Mouse (Mus musculus): Measurements from ENCODE around the gene Stard7.
"Not testable (repeated sequence)": the region's sequence is repeated elsewhere in the genome, so short reads cannot be mapped to it uniquely, and the experiment has no call there.

Stard7 gene

DNA sequence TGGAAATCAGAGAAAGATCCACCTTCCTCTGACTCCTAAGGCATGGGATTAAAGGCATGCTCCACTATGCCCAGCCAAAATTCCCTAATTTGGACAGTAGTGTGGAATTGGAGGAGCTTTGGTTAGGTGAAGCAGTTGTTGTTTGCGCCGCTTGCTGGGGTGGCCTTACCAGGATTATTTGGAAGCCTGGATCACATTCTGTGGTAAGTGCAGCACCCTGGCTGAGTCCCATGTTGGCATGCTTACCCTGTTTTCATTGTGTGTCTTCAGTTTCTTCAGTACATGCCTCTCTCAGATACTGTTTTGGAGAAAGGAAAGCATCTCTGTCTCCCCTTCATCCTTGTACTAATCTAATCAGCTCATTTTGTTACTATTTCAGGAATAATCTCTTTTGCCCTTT is 4.6 kb downstream of the Stard7 start:
- no peak for DNase-seq (ENCODE audit: low read depth)

DNA sequence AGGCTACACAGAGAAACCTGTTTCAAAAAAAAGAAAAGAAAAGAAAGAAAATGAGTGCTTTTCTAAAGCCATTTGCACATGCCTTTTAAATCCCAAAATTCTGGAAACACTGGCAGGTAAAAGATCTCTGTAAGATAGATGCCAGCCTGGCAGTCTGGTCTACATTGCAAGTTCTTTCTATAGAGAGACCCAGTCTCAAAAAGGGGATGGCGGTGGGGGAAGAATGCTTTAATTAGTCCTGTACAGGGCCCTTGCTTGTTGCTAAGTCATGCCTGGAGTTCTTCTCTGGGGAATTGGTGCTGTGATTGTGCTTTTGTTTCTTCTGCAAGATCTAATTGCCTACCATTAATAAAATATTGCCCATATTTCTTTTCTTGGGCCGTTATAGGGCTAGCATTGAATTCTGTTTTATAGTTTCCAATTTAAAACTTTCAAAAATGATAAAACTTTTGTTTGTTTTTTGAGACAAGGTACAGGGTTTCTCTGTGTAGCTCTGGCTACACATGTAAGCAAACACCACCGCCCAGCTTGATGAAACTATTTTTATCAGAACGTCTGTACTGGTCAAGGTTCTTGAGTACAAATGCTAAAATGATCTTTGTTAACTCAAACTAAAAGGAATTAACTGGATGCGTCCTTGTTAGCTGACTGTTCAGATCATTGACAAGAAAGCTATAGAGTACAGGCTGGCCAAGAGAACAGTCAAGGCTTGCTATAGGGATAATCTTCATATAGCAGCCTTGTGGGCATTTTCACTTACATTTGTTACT is 5.7 kb downstream of the Stard7 start:
- no peak for DNase-seq (ENCODE audit: low read depth)

DNA sequence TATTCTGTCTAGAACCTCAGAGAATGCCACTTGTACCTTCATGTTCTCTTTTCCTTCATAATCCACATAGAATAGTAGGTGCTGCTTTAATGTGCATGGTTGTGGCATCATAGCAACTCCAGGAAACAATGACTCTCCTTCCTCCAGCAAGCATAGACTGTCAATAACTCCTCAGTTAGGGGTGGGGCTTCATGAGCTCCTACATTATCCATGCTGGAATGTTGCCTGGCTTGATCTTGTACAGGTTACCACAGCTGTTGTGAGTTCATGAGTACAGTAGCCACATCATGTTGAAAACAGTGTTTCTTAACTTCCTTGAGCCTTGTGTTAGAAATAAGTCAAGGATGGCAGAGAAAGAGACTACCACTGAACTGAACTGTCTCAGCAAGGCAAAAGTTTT is 8.1 kb downstream of the Stard7 start:
- no peak for DNase-seq (ENCODE audit: low read depth)

DNA sequence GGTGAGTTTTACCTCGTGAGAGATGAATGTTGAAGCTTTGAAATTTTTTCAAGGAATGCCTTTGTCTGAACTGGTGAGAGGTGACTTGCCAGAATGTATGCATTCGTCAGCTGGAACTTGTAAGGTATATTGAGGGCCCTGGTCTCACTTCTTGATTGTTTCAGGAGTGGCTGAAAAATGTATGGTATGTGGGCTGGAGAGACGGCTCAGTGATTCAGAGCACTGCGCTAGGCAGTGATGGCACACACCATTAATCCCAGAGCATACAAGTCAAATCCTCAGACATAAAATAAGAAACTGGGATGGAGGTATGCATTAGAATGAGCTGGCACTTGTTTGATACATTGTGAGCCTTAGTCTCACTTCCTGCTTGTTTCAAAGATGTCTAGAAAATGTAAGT is 22.2 kb downstream of the Stard7 start:
- no peak for DNase-seq (ENCODE audit: low read depth)

DNA sequence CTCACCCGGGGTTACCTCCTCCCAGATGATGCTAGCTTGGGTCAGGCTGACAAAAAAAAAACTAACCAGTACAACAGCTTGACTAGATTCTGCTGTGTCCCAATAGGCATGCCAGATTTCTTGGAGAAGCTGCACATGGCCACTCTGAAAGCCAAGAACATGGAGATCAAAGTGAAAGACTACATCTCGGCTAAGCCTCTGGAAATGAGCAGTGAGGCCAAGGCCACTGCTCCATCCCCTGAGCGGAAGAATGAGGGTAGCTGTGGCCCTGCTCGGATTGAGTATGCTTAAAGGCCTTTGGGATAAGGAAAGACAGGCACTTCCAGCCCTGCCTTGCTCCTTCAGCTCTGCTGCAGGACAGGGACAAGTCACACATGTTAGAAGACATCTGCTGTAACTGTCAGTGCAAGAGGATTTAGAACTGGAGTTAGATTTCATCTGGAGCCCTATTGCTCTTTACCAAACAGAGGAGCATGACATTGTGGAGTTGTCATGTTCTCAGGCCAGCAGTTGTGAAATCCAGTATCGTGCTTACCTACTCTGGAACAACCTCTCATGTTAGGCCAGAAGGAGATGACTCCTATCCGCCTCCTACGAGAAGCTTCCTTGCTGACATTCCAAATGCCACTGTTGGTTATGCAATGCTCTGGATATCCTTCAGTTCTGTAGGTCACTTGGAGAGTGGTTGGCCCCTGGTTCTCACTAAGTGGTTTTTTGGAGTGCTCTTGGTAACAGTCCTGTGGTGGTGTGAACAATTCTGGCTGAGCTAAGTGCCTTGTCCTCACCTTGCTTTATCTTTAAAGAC is 27.2 kb downstream of the Stard7 start:
- no peak for DNase-seq (ENCODE audit: low read depth)

DNA sequence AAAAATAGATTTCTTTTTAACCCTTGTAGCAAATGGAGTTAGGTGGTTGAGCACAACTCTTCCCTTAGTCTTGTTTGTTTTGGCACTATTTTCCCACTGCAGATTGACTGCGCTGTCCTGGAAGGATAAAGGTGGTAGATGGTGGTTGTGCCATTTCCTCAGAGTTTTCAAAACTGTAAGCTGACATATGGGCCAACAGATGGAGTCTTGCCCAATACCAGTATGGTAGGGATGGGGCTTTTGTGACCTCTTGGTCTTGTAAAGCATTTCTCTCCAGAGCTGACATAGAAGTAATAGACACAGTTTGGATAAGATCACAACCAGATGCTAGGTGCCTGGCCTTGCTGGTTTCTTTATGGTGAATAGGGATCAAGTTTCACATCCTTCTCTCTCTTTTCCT is 28.0 kb downstream of the Stard7 start:
- DNase-seq (ENCODE audit: low read depth), result peak; percentile 56

DNA sequence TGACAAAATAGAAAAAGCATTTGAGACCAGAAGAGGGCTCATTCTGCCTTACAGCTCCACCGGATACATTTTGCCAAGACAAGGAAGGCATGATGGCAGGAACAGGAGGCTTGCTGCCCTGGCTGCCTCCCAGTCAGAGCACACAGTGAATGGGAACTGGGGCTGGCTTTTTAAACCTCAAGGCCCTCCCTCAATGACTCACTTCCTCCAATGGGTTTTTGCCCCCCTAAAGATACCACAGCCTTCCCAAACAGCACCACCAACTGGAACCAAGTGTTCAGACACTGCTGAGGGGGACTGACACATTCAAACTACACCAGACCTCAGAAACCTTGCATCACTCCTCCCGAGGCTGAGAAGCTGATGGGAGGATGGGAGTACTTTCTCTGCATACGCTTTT is 30.7 kb downstream of the Stard7 start:
- DNase-seq (ENCODE audit: low read depth), result no peak

DNA sequence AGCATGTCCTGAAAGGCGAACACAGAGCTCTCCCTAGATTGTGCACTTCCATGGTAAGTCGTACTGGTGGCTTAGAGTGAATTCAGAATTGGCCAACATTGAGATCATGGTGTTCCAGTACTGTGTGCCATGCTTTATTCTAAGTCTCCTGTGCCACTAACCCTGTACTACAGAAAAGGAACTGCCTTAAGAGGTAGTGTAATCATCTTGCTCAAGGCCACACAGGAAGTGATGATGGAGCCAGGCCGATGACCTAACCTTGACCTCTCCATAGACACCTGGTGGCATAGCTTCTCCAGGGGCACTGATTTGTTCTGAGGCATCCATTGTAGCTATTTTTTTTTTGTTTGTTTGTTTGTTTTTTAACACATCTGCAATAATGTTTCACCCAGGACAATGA is 31.9 kb downstream of the Stard7 start:
- DNase-seq (ENCODE audit: low read depth), result no peak

DNA sequence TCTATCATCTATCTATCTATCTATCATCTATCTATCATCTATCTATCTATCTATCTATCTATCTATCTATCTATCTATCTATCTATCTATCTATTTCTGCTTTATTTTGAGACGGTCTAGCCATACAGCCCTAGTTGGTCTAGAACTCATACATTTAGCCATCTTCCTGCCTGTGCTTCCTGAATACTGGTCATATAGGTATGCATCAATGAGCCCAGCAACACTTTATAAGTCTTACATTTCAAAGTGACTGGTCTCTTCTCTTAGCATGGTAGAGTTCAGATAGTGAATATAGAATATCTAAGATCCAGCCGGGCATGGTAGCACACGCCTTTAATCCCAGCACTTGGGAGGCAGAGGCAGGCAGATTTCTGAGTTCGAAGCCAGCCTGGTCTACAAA is 34.2 kb downstream of the Stard7 start:
- DNase-seq (ENCODE audit: low read depth), result not testable (repeated sequence)

DNA sequence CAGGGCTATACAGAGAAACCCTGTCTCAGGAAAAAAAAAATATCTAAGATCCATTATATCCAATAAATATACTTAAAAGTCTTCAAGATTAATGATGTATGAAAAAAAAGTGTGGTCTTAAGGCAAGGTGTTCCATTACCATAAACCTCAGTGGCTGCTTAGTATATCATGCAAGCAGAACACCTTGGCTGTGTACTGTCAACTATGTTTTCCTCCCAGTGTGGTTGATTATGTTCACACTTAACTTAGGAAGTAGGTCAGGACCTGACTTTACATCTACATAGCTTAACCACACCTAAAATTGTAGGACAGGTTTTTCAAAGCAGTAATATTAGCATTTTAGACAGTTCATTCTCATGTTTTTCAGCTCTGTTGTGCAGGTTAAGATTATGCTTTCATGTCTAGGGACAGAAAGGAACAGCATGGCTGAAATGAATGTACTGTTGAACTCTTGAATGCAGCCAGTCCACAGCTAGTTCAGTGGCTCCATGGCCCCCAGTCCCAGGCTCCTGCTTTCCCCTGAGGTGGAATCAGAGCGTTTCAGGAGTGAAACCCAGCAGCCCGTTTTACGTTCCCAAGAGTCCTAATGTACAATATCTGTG is 34.7 kb downstream of the Stard7 start:
- DNase-seq (ENCODE audit: low read depth), result no peak

DNA sequence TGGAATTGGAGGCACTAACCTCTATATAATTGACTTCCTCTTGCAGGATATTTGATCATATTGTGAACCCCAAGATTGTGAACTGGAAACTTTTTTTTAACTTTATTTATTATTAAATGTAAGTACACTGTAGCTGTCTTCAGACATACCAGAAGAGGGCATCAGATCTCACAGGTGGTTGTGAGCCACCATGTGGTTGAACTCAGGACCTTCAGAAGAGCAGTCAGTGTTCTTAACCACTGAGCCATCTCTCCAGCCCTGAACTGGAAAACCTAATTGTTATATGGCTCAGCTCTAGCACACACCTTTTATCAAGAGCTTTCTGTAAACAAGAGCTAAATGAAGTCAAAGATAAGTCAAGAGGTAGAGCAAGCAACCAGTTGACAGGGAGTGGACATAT is 36.1 kb downstream of the Stard7 start:
- no peak for DNase-seq (ENCODE audit: low read depth)

DNA sequence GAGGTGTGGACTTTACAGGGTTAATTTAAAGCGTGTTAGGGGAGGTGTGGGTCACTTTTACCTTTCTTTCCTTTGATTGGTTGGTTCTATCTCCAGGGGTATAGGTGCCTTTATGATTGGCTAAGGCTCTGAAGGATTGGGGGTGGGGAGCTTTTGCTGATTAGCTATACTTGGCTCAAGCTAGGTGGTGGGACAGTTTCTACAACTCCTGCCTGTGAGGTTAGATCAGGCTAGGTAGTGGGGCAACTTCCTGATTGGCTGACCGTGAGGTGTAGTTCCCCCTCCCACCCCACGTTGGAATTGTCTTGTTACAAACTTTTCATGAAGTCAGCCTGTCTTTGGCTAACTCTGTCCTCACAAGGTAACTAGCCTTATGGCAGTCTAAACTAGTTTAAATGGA is 37.2 kb downstream of the Stard7 start:
- no peak for DNase-seq (ENCODE audit: low read depth)

DNA sequence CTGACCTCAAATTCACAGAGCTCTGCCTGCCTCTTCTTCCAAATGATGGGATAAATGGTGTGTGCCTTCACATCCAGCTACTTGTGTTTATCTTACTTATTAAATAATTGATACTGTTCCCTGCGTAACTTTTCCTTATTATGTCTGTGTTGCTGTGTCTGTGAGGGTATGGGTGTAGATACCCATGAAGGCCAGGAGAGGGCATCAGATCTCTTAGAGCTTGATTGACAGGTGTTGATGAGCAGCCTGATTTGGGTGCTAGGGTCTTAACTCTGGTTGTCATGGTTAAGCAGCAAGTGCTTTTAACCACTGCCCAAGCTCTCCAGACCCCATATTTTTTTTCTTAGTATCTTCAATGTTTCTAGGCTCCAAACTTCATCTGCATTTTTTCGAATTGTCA is 38.6 kb downstream of the Stard7 start:
- DNase-seq (ENCODE audit: low read depth), result peak; percentile 35

DNA sequence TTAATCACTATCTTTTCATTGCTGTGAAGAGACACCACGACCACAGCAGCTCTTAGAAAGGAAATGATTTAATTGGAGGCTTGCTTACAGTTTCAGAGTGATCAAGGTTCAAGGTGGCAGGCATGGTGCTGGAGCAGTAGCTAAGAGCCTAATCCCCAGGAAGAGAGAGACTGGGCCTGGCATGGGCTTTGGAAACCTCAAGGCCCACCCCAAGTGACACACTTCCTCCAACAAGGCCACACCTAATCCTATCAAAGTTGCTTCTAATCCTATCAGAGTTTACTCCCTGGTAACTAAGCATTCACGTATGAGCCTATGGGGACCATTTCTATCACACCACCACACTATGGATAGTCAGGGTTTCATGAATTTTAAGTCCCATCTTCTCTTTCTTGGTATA is 40.2 kb downstream of the Stard7 start:
- no peak for DNase-seq (ENCODE audit: low read depth)

DNA sequence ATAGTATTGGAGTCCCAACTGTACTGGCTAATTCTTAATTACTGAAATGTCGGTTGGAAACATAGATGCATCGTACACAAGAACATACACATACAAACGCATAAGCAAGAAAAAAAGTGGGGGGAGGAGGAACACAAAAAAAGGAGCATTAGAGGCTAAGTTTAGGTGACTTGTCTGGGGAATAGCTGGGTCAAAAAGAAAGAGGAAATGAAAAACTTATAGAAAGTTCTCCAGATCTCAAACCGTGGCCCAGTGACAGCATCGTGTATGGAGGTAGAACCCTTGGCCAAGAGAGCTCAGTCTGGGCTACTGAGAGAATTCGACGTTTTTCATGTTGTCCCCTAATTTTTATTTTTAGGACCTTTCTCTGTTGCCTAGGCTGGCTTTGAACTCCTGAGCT is 40.7 kb downstream of the Stard7 start:
- no peak for DNase-seq (ENCODE audit: low read depth)

DNA sequence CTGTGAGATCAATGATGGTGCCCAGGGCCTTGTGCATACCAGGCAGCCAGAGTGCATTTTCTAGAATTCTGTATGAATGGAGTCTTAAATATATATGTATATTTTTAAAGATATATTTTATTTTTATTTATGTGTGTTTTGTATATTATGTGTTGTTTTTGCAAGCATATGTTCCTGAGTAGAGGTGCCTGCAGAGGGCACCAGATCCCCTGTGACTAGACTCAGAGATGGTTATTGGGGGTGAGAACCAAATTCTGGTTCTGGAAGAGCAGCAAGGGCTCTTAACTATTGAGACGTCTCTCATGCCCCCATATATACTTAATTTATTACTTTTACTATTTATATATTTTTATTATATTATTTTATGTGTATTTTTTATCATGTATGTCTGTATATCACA is 41.2 kb downstream of the Stard7 start:
- no peak for DNase-seq (ENCODE audit: low read depth)

DNA sequence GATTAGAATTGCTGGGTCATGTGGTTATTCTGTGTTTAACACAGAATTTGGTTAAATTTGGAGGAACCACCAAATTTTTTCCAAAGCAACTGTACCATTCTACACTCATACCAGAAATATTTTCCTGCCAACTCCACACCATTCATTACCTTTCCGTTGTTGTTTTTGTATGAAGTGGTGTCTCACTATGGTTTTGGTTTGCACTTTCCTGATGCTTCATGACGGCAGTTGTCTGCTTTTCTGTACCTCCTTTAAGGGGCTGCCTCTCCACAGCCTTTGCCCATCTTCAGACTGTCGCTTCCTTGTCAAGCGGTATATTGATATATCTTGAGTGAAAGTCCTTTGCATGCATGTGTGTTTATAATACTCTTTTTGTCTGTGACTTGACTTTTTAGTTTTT is 42.8 kb downstream of the Stard7 start:
- DNase-seq (ENCODE audit: low read depth), result no peak

DNA sequence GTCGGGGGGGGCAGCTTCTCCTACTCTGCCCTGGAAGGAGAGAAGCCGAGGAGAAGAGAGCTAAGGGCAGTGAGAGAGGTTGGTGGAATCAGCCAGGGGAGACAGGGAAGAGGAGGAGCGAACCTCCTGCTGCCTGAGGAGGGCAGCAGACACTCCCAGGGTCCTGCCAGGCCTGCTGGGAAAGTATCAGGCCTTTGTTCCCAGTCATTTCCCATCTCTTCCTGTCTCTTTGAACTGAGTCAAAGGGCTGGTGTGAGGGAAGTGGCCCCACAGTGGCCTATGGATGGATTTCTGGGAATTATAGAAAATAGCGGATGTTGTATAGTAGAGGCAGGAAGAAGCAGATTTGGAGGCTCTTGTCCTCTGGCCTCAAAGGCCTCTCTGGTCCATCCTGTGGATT is 43.9 kb downstream of the Stard7 start:
- peak; percentile 20 for DNase-seq (ENCODE audit: low read depth)

DNA sequence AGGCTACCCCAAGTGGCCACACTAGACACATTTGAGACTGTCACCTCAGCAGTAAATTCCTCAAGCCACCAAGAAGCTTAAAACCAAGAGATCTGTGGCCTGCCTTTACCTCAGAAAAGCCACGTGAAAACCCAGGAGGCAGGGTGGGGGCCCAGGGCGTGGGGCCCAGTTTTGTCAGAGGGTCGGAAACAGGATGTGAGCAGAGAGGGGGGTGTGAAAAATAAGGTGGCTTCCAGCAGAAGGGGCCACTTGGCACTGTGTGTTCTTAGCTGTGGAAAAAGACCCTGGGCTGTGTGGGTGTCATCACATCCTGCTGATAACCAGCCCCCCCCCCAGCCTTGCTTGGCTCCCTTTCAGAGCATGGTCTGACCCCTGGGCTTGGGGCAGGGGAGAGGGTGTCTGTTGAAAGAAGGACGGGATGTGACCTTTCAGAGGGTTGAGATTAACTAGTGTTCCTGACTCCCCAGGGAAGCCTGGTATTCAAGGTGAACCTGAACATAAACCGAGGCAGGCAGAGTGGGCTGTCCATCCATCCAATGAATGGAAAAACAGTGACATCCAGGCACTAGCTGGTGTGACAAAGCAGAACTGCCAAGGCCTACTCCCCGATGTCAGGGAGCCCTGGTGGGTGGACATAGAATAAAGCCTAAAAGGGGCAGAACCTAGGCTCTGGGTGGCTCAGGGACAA is 44.6 kb downstream of the Stard7 start:
- DNase-seq (ENCODE audit: low read depth), result no peak

DNA sequence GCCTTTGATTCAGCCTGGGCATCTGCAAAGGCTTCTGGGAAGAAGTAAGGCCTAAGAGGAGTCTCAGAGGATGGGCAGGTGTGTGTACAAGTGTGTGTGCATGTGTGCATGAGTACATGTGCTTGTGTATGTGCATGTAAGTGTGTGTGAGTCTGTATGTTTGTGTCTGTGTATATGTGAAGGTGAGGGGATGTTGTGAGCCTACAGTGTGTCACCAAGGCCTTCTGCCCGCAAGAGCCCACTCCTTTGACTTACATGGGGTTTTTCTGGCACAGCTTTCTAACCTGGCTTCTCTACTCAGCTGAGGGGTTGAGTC is 45.1 kb downstream of the Stard7 start:
- DNase-seq (ENCODE audit: low read depth), result no peak

DNA sequence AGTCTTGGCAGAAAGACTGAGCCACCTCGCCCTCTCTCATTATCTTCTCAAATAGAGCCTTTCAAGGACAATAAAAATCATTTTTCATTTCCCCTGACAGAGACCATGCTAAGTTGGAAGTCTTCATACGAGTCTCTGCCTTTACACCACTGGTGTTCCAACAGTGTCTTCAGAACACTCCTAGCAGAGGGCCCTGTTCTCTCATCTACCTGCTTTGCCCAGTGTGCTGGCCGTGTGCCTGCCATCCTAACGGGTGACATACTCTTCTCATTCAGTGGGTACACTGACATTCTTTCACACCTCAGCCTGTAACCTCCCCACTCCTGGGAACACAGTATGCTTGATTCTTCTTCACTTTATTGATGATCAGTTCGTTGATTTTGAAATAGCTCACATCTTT is 46.4 kb downstream of the Stard7 start:
- no peak for DNase-seq (ENCODE audit: low read depth)

DNA sequence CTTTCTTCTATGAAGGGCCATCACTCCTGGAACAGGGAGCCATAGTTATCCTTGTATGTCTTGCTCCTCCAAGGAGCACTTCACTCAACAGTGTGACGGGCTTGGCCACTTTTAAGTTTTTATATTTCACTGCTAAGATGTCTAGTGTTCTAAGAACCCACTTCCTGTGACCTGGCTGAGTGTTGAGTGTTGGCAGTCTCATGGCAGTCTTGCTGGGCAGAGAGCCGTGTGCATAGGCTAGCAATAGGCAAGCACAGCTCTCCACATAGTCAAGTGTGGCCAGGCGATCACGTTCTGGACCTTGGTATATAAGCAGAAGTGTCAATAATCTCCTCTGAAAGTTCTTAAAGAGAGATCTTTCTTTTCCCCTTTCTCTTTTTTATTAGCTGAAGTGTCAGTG is 48.1 kb downstream of the Stard7 start:
- no peak for DNase-seq (ENCODE audit: low read depth)

DNA sequence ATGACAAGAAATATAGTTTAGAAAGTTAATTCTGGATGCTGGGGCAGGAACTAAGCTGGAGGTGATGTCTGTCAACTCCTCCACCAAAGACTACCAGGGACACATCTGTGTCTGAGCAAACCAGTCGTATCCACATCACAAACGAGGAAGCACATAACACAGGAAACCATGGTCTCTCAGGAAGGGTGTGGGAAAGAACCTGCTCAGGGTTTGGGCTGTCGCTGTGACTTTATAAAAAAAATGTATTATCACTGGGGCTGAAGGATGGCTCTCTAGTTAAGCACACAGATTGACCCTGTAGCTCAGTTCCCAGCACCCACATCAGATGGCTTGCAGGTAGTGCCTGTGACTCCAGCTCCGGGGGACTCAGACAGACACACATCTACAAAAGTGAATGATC is 49.1 kb downstream of the Stard7 start:
- DNase-seq (ENCODE audit: low read depth), result no peak
